Mouse (Mus musculus) T-helper 1 cell (primary cell): Measurements from ENCODE around the gene Fbxw8.

ENCODE experiments used
- in situ Hi-C: fragments of 300-600 bp; cut with MboI, MseI; formaldehyde crosslinking; loops from one replicate; pipeline ENCODE4 v1.15.1; 2025; ENCODE audit warnings: high pct_unique_total_duplicates

Fbxw8 gene

GRCm38 (mm10) chr5:118078550-118078949, 76.7 kb downstream of the Fbxw8 start:
- in situ Hi-C loops: no loop called here

GRCm38 (mm10) chr5:118076721-118077592, 78.3 kb downstream of the Fbxw8 start:
- in situ Hi-C loops: no loop called here

GRCm38 (mm10) chr5:118073213-118073773, 82.0 kb downstream of the Fbxw8 start:
- in situ Hi-C loops: loop anchor here (5.0 kb wide), 1 partner anchor 71 kb away; no protein-coding TSS in a partner anchor

- in situ Hi-C loops: loop anchor here (5.0 kb wide), 1 partner anchor 69 kb away; no protein-coding TSS in a partner anchor
Measured at GRCm38 (mm10) chr5:118071766-118072165, 83.5 kb downstream of the Fbxw8 start.

GRCm38 (mm10) chr5:118069315-118069714, 85.9 kb downstream of the Fbxw8 start:
- in situ Hi-C loops: loop anchor here (5.0 kb wide), 1 partner anchor 562 kb away; no protein-coding TSS in a partner anchor

GRCm38 (mm10) chr5:118067984-118068494, 87.2 kb downstream of the Fbxw8 start:
- in situ Hi-C loops: loop anchor here (5.0 kb wide), 1 partner anchor 561 kb away; no protein-coding TSS in a partner anchor

- in situ Hi-C loops: loop anchor here (5.0 kb wide), 1 partner anchor 560 kb away; no protein-coding TSS in a partner anchor
Measured at GRCm38 (mm10) chr5:118067572-118067971, 87.7 kb downstream of the Fbxw8 start.

- in situ Hi-C loops: loop anchor here (5.0 kb wide), 1 partner anchor 560 kb away; no protein-coding TSS in a partner anchor
Measured at GRCm38 (mm10) chr5:118066828-118067227, 88.4 kb downstream of the Fbxw8 start.

- in situ Hi-C loops: loop anchor here (5.0 kb wide), 1 partner anchor 558 kb away; no protein-coding TSS in a partner anchor
Measured at GRCm38 (mm10) chr5:118065516-118066255, 89.6 kb downstream of the Fbxw8 start.

- in situ Hi-C loops: no loop called here
Measured at GRCm38 (mm10) chr5:118064284-118064901, 90.9 kb downstream of the Fbxw8 start.

- in situ Hi-C loops: no loop called here
Measured at GRCm38 (mm10) chr5:118063181-118063621, 92.1 kb downstream of the Fbxw8 start.

GRCm38 (mm10) chr5:118061391-118061790, 93.9 kb downstream of the Fbxw8 start:
- in situ Hi-C loops: no loop called here

- in situ Hi-C loops: no loop called here
Measured at GRCm38 (mm10) chr5:118059646-118060045, 95.6 kb downstream of the Fbxw8 start.

GRCm38 (mm10) chr5:118058858-118059257, 96.4 kb downstream of the Fbxw8 start:
- in situ Hi-C loops: no loop called here

- in situ Hi-C loops: no loop called here
Measured at GRCm38 (mm10) chr5:118057508-118058111, 97.7 kb downstream of the Fbxw8 start.

- in situ Hi-C loops: no loop called here
Measured at GRCm38 (mm10) chr5:118053205-118053604, 102.1 kb downstream of the Fbxw8 start.

GRCm38 (mm10) chr5:118051981-118052662, 103.1 kb downstream of the Fbxw8 start:
- in situ Hi-C loops: no loop called here

- in situ Hi-C loops: no loop called here
Measured at GRCm38 (mm10) chr5:118050743-118051142, 104.5 kb downstream of the Fbxw8 start.

GRCm38 (mm10) chr5:118048928-118049327, 106.3 kb downstream of the Fbxw8 start:
- in situ Hi-C loops: no loop called here

- in situ Hi-C loops: no loop called here
Measured at GRCm38 (mm10) chr5:118048412-118048811, 106.9 kb downstream of the Fbxw8 start.
